Mouse (Mus musculus): ENCODE data around the gene Gmds. TPM values are rescaled to one million over a fixed set of nuclear protein-coding genes. Genes with fewer than 3 reads are reported as not detected.
A peak's percentile ranks its signal among the peaks of the same experiment; 100 is the strongest.

The Gmds gene
- total and polyA plus RNA-seq, 2 experiments: 3.2 to 3.5 TPM

- H3K4me1 ChIP-seq (ENCODE audit: control insufficient read depth, insufficient read depth, low read length): no peaks in the 10 kb centered on the region
- H3K27ac ChIP-seq (replicated peaks; ENCODE audit: insufficient read depth, low read depth, low read length): no peak overlapping the region
- H3K9ac ChIP-seq (ENCODE audit: low read depth, low read length): no peak overlapping the region
- TF ChIP-seq POLR2A (IDR thresholded peaks at IDR 0.05; ENCODE audit: extremely low read depth, insufficient read depth, low read length) (no peak), CTCF (IDR thresholded peaks at IDR 0.05; ENCODE audit: low read depth, low read length) (peak; percentile 76)
- no peak overlapping the region for H3K4me3 ChIP-seq (ENCODE audit: insufficient read depth, low read depth, low read length)
- no peaks in the 10 kb centered on the region for H3K36me3 ChIP-seq (ENCODE audit: control insufficient read depth, insufficient read depth, low read length)
- DNase-seq (ENCODE audit: extremely low read depth, low read depth, low spot score): peak; percentile 75
- WGBS: 35% methylated on average over 3 of the region's 3 CpGs
- H3K79me2 ChIP-seq (ENCODE audit: control insufficient read depth, insufficient read depth, low read length): no peaks in the 10 kb centered on the region
- no peaks in the 10 kb centered on the region for H3K27me3 ChIP-seq (ENCODE audit: control insufficient read depth, insufficient read depth, low read length)
These were observed 25.9 kb downstream of the Gmds start for GRCm38 (mm10) chr13:32312663-32313062.

GRCm38 (mm10) chr13:32311476-32311875, 27.1 kb downstream of the Gmds start:
- TF ChIP-seq CTCF (IDR thresholded peaks at IDR 0.05; ENCODE audit: low read depth, low read length) (no peak), POLR2A (IDR thresholded peaks at IDR 0.05; ENCODE audit: extremely low read depth, insufficient read depth, low read length) (no peak)
- H3K36me3 ChIP-seq (ENCODE audit: control insufficient read depth, insufficient read depth, low read length): no peaks in the 10 kb centered on the region
- WGBS: 89% methylated on average over 2 of the region's 2 CpGs
- H3K9ac ChIP-seq (ENCODE audit: low read depth, low read length): no peak overlapping the region
- no peak overlapping the region for H3K27ac ChIP-seq (replicated peaks; ENCODE audit: insufficient read depth, low read depth, low read length)
- H3K4me3 ChIP-seq (ENCODE audit: insufficient read depth, low read depth, low read length): no peak overlapping the region
- H3K4me1 ChIP-seq (ENCODE audit: control insufficient read depth, insufficient read depth, low read length): no peaks in the 10 kb centered on the region
- H3K79me2 ChIP-seq (ENCODE audit: control insufficient read depth, insufficient read depth, low read length): no peaks in the 10 kb centered on the region
- no peak for DNase-seq (ENCODE audit: extremely low read depth, low read depth, low spot score)
- no peaks in the 10 kb centered on the region for H3K27me3 ChIP-seq (ENCODE audit: control insufficient read depth, insufficient read depth, low read length)

- 77% methylated on average over 1 of the region's 1 CpGs for WGBS
- DNase-seq (ENCODE audit: extremely low read depth, low read depth, low spot score): no peak
- no peaks in the 10 kb centered on the region for H3K79me2 ChIP-seq (ENCODE audit: control insufficient read depth, insufficient read depth, low read length)
- H3K27ac ChIP-seq (replicated peaks; ENCODE audit: insufficient read depth, low read depth, low read length): no peak overlapping the region
- H3K4me3 ChIP-seq (ENCODE audit: insufficient read depth, low read depth, low read length): no peak overlapping the region
- no peak overlapping the region for H3K9ac ChIP-seq (ENCODE audit: low read depth, low read length)
- no peaks in the 10 kb centered on the region for H3K36me3 ChIP-seq (ENCODE audit: control insufficient read depth, insufficient read depth, low read length)
- TF ChIP-seq CTCF (IDR thresholded peaks at IDR 0.05; ENCODE audit: low read depth, low read length) (no peak), POLR2A (IDR thresholded peaks at IDR 0.05; ENCODE audit: extremely low read depth, insufficient read depth, low read length) (no peak)
- H3K27me3 ChIP-seq (ENCODE audit: control insufficient read depth, insufficient read depth, low read length): no peaks in the 10 kb centered on the region
- H3K4me1 ChIP-seq (ENCODE audit: control insufficient read depth, insufficient read depth, low read length): no peaks in the 10 kb centered on the region
These were observed 40.1 kb downstream of the Gmds start for GRCm38 (mm10) chr13:32298456-32298855.

GRCm38 (mm10) chr13:32297398-32297797, 41.1 kb downstream of the Gmds start:
- no peaks in the 10 kb centered on the region for H3K27me3 ChIP-seq (ENCODE audit: control insufficient read depth, insufficient read depth, low read length)
- no peak overlapping the region for H3K27ac ChIP-seq (replicated peaks; ENCODE audit: insufficient read depth, low read depth, low read length)
- TF ChIP-seq CTCF (IDR thresholded peaks at IDR 0.05; ENCODE audit: low read depth, low read length): peak; percentile 41
- no peak for TF ChIP-seq POLR2A (IDR thresholded peaks at IDR 0.05; ENCODE audit: extremely low read depth, insufficient read depth, low read length)
- no peak overlapping the region for H3K4me3 ChIP-seq (ENCODE audit: insufficient read depth, low read depth, low read length)
- no peak overlapping the region for H3K9ac ChIP-seq (ENCODE audit: low read depth, low read length)
- no peaks in the 10 kb centered on the region for H3K4me1 ChIP-seq (ENCODE audit: control insufficient read depth, insufficient read depth, low read length)
- WGBS: 50% methylated on average over 5 of the region's 5 CpGs
- no peaks in the 10 kb centered on the region for H3K36me3 ChIP-seq (ENCODE audit: control insufficient read depth, insufficient read depth, low read length)
- H3K79me2 ChIP-seq (ENCODE audit: control insufficient read depth, insufficient read depth, low read length): no peaks in the 10 kb centered on the region
- peak; percentile 12 for DNase-seq (ENCODE audit: extremely low read depth, low read depth, low spot score)

- Histone ChIP-seq H3K27me3 (ENCODE audit: control insufficient read depth, insufficient read depth, low read length) (no peaks in the 10 kb centered on the region), H3K79me2 (ENCODE audit: control insufficient read depth, insufficient read depth, low read length) (no peaks in the 10 kb centered on the region), H3K27ac (replicated peaks; ENCODE audit: insufficient read depth, low read depth, low read length) (no peak overlapping the region), H3K4me1 (ENCODE audit: control insufficient read depth, insufficient read depth, low read length) (no peaks in the 10 kb centered on the region), H3K9ac (ENCODE audit: low read depth, low read length) (no peak overlapping the region), H3K4me3 (ENCODE audit: insufficient read depth, low read depth, low read length) (no peak overlapping the region), H3K36me3 (ENCODE audit: control insufficient read depth, insufficient read depth, low read length) (no peaks in the 10 kb centered on the region)
- 79% methylated on average over 3 of the region's 3 CpGs for WGBS
- no peak for DNase-seq (ENCODE audit: extremely low read depth, low read depth, low spot score)
- no peak for TF ChIP-seq CTCF (IDR thresholded peaks at IDR 0.05; ENCODE audit: low read depth, low read length)
- no peak for TF ChIP-seq POLR2A (IDR thresholded peaks at IDR 0.05; ENCODE audit: extremely low read depth, insufficient read depth, low read length)
These were observed 43.9 kb downstream of the Gmds start for GRCm38 (mm10) chr13:32294416-32295195.

- Histone ChIP-seq H3K4me1 (ENCODE audit: control insufficient read depth, insufficient read depth, low read length) (no peaks in the 10 kb centered on the region), H3K4me3 (ENCODE audit: insufficient read depth, low read depth, low read length) (no peak overlapping the region), H3K9ac (ENCODE audit: low read depth, low read length) (no peak overlapping the region), H3K27ac (replicated peaks; ENCODE audit: insufficient read depth, low read depth, low read length) (no peak overlapping the region), H3K36me3 (ENCODE audit: control insufficient read depth, insufficient read depth, low read length) (no peaks in the 10 kb centered on the region), H3K79me2 (ENCODE audit: control insufficient read depth, insufficient read depth, low read length) (no peaks in the 10 kb centered on the region), H3K27me3 (ENCODE audit: control insufficient read depth, insufficient read depth, low read length) (no peaks in the 10 kb centered on the region)
- TF ChIP-seq POLR2A (IDR thresholded peaks at IDR 0.05; ENCODE audit: extremely low read depth, insufficient read depth, low read length) (no peak), CTCF (IDR thresholded peaks at IDR 0.05; ENCODE audit: low read depth, low read length) (0 out of 2 replicates have a peak, but pooled peaks have one; percentile 13)
- no peak for DNase-seq (ENCODE audit: extremely low read depth, low read depth, low spot score)
- 96% methylated on average over 2 of the region's 2 CpGs for WGBS
These were observed 65.5 kb downstream of the Gmds start for GRCm38 (mm10) chr13:32272937-32273496.
